Mouse (Mus musculus) neutrophil, adult 83 days (primary cell): ENCODE measurements around the gene Samd10. TPM values are rescaled to one million over a fixed set of nuclear protein-coding genes. Genes with fewer than 3 reads are reported as not detected.

Experiments used
- total RNA-seq, 2 experiments: library from RNA; stranded (reverse); gene quantifications; one replicate each; pipeline ENCODE4 v1.2.4; 2023

The Samd10 gene
- 10 to 100 TPM in 1 of 2 experiments, 1 to 10 TPM in 1; 8.4 to 10.1 TPM for total RNA-seq

GRCm38 (mm10) chr2:181598454-181599351 lies at the start of gene Samd10:
Gene Samd10 (minus strand): TSS chr2:181599212.

GRCm38 (mm10) chr2:181592231-181593041 lies 6.6 kb downstream of the Samd10 start, which contains the start of gene Zfp512b:
Gene Zfp512b (minus strand): TSS chr2:181592803.

GRCm38 (mm10) chr2:181591528-181592085 lies 7.4 kb downstream of the Samd10 start, which contains the start of gene Prpf6:
Gene Prpf6 (plus strand): TSS chr2:181591868.

GRCm38 (mm10) chr2:181584411-181584942 lies 14.5 kb downstream of the Samd10 start, which contains the start of gene Uckl1:
Gene Uckl1 (minus strand): TSS chr2:181584892.

Other genes with a start within 250 kb of the Samd10 start
- 10 to 100 TPM; 24.2 to 26.4 TPM for gene Zgpat, start 234.3 kb downstream of the Samd10 start, total RNA-seq
- gene Arfrp1, start 233.8 kb downstream of the Samd10 start, total RNA-seq, result 10 to 100 TPM; 31.6 to 33.2 TPM
- 10 to 100 TPM; 24.7 to 25.8 TPM for gene Lime1, start 219.1 kb downstream of the Samd10 start, total RNA-seq
- gene Zbtb46, start 139.8 kb downstream of the Samd10 start, total RNA-seq, result 1 to 10 TPM; 1.6 to 2.0 TPM
- gene Abhd16b, start 106.0 kb downstream of the Samd10 start, total RNA-seq, result not detected
- gene Tpd52l2, start 102.1 kb downstream of the Samd10 start, total RNA-seq, result 10 to 100 TPM; 57.1 to 59.7 TPM
- gene Dnajc5, start 78.7 kb downstream of the Samd10 start, total RNA-seq, result 100 to 1,000 TPM; 109 to 117 TPM
- gene Uckl1, start 14.3 kb downstream of the Samd10 start, total RNA-seq, result 100 to 1,000 TPM in 1 of 2 experiments, 10 to 100 TPM in 1; 97.4 to 125 TPM
- 10 to 100 TPM; 35.1 to 37.0 TPM for gene Prpf6, start 7.3 kb downstream of the Samd10 start, total RNA-seq
- 10 to 100 TPM; 10.1 to 15.1 TPM for gene Zfp512b, start 6.4 kb downstream of the Samd10 start, total RNA-seq
- gene Gm29797, start 57.8 kb upstream of the Samd10 start, total RNA-seq, result not detected
- gene Sox18, start 72.4 kb upstream of the Samd10 start, total RNA-seq, result under 1 TPM in 1 of 2 experiments, not detected in 1; 0.42 TPM
- gene Tcea2, start 81.1 kb upstream of the Samd10 start, total RNA-seq, result 10 to 100 TPM in 1 of 2 experiments, 1 to 10 TPM in 1; 7.9 to 12.8 TPM
- gene Rgs19, start 94.8 kb upstream of the Samd10 start, total RNA-seq, result 100 to 1,000 TPM; 273 to 360 TPM
- not detected for gene Lkaaear1, start 99.2 kb upstream of the Samd10 start, total RNA-seq
- under 1 TPM; 0.18 to 0.35 TPM for gene Oprl1, start 115.8 kb upstream of the Samd10 start, total RNA-seq
- not detected for gene Myt1, start 164.1 kb upstream of the Samd10 start, total RNA-seq
- gene Pcmtd2, start 238.6 kb upstream of the Samd10 start, total RNA-seq, result 10 to 100 TPM; 23.3 to 26.9 TPM